Mouse (Mus musculus) hindbrain, embryonic 16.5 days (tissue): ENCODE measurements around the gene Got2. TPM values are rescaled to one million over a fixed set of nuclear protein-coding genes. Genes with fewer than 3 reads are reported as not detected.
A peak's percentile ranks its signal among the peaks of the same experiment; 100 is the strongest.

Experiments used
- ATAC-seq: fragments of 200-750 bp; cut with Nextera tagmentation; 2 replicates; pipeline ENCODE4 v1.8.0; 2017; ENCODE audit warnings: moderate TSS enrichment, moderate library complexity
- H3K27ac ChIP-seq: fragments of 300-500 bp; sonication (generic); 2 replicates; pipeline ENCODE4 v1.5.1; 2014; ENCODE audit warnings: low read depth, mild to moderate bottlenecking, control low read depth, low read length, moderate library complexity
- H3K27me3 ChIP-seq: fragments of 300-500 bp; sonication (generic); replicated peaks from 2 replicates; pipeline ENCODE4 v1.6.1; 2014; ENCODE audit warnings: low read length; ENCODE audit not compliant: control insufficient read depth, insufficient read depth
- H3K36me3 ChIP-seq: fragments of 300-500 bp; sonication (generic); 2 replicates; pipeline ENCODE4 v1.6.1; 2014; ENCODE audit warnings: mild to moderate bottlenecking, low read length, moderate library complexity, mixed read lengths; ENCODE audit not compliant: control insufficient read depth, insufficient read depth
- H3K4me1 ChIP-seq: fragments of 300-500 bp; sonication (generic); 2 replicates; pipeline ENCODE4 v1.6.1; 2014; ENCODE audit warnings: low read depth, low read length; ENCODE audit not compliant: control insufficient read depth, insufficient read depth
- H3K4me2 ChIP-seq: fragments of 300-500 bp; sonication (generic); 2 replicates; pipeline ENCODE4 v1.6.1; 2014; ENCODE audit warnings: mild to moderate bottlenecking, low read length, control low read depth, moderate library complexity
- H3K4me3 ChIP-seq: fragments of 300-500 bp; sonication (generic); 2 replicates; pipeline ENCODE4 v1.5.1; 2014; ENCODE audit warnings: mild to moderate bottlenecking, low read length, control low read depth, moderate library complexity
- H3K9ac ChIP-seq: fragments of 300-500 bp; sonication (generic); 2 replicates; pipeline ENCODE4 v1.6.1; 2014; ENCODE audit warnings: low read depth, mild to moderate bottlenecking, control low read depth, low read length, moderate library complexity
- H3K9me3 ChIP-seq: fragments of 300-500 bp; sonication (generic); 2 replicates; pipeline ENCODE4 v1.6.1; 2014; ENCODE audit warnings: mild to moderate bottlenecking, low read length, moderate library complexity; ENCODE audit not compliant: control insufficient read depth
- WGBS: fragments of 180-500 bp; shearing (Covaris S2); extraction: QIAGEN DNeasy Blood & Tissue Kit; methylation state at CpG from one replicate; pipeline ENCODE4 v1.1.7; 2014; 5-methylcytosine and 5-hydroxymethylcytosine counted together
- polyA plus RNA-seq: library from polyadenylated mRNA; unstranded; fragments of >200 nt; fragmentation: Nextera tagmentation; extraction: Ambion mirVana; gene quantifications from 2 replicates; pipeline ENCODE4 v1.2.1, GENCODE M21; 2015

The Got2 gene
- polyA plus RNA-seq, result 243 and 252 TPM in 2 replicates

DNA sequence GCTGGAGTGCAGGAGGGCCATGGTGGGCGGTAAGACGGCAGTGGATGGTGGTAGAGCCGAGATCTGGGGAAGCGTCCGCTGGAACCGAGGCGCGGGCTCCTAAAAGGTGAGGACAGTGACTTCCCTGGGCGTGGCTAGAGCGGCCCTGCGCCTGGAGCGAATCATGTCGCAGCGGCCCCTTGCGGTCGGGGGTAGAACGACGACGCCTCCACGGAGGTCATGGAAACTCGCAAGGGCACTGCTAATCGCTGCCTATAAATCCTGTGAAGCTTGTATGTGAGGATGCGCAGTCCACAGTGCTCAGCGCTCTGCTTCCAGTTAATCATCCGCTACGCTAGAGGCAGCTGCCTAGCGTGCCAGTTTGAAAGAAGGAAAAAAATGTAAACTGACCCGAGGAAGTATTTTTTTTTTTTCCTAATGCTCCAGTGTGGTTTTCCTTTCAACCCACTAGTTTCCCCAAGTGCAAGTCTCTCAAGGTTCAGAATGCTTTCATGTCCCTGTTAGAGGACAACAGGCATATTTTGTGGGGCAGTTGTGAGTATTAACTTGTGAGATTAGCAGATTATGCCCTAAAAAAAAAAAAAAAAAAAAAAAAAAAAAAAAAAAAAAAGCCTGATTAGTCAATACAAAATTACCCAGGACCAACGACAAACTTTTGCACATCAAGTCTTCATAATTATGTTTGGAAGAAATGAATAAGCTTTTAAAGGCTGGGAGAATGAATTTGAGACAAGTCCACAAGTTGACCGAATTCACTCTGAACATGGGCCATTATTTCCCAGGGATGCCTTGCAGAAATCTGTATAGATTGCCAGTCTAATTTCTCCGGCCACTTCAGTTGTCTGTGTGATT lies at the start of gene Got2:
Got2 (minus strand) TSS at position 263 of the 852 bp plus-strand sequence.
- Histone ChIP-seq H3K9me3 (no peaks in the 10 kb centered on the region), H3K4me2 (peak within 1 kb of the TSS; percentile 75), H3K4me3 (peak within 1 kb of the TSS; percentile 94), H3K27ac (peak within 1 kb of the TSS; percentile 85), H3K9ac (peak within 1 kb of the TSS; percentile 88), H3K27me3 (no peaks in the 10 kb centered on the region), H3K36me3 (no peaks in the 10 kb centered on the region), H3K4me1 (peaks cover 17% of the 10 kb centered on the region)
- 8% methylated on average over 31 of the region's 31 CpGs for WGBS
- peak; percentile 89 for ATAC-seq

DNA sequence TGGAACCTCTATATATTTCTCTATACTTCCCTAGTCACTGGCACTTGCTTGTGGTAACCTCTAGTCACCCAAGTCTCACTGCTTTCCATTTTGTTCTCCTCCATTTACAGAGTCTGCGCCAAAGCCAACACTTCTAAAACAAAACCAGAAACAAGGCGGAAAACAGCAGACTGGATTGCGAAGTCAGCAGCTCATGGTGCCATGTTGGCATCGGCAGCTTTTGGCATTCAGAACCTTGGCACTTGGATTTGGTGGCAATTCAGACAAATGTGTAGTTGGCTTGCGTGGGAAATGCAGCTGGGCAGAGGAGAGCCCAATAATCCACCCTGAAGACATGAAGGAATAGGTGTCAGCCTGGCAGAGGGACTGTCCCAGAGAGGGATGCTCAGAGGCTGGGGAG lies 44.5 kb upstream of the Got2 start:
- Histone ChIP-seq H3K4me3 (no peak overlapping the region), H3K27me3 (no peaks in the 10 kb centered on the region), H3K4me2 (no peak overlapping the region), H3K9ac (no peak overlapping the region), H3K4me1 (no peaks in the 10 kb centered on the region), H3K27ac (no peak overlapping the region), H3K9me3 (no peaks in the 10 kb centered on the region), H3K36me3 (no peaks in the 10 kb centered on the region)
- no peak for ATAC-seq
- WGBS, result 86% methylated on average over 5 of the region's 5 CpGs

DNA sequence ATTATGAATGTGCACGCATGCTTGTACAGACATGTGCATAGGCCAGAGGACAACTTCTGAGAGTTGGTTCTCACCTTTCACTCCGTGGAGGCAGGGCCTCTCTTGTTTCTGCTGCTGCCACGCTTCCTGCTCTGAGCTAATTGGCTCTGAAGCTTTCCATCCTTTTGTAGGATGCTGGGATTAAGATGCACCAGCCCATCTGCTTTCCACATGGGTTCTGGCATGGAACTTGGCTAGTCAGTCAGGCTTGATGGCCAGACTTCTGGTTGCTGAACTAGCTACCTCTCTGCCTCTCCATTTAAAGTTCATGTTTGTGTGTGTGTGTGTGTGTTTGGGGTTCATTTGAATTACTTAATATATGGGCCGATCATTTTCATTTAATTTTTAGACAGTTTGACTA lies 41.5 kb upstream of the Got2 start:
- Histone ChIP-seq H3K4me2 (no peak overlapping the region), H3K36me3 (no peaks in the 10 kb centered on the region), H3K27me3 (no peaks in the 10 kb centered on the region), H3K9ac (no peak overlapping the region), H3K4me1 (no peaks in the 10 kb centered on the region), H3K27ac (no peak overlapping the region), H3K4me3 (no peak overlapping the region), H3K9me3 (no peaks in the 10 kb centered on the region)
- 63% methylated on average over 4 of the region's 4 CpGs for WGBS
- ATAC-seq, result no peak

DNA sequence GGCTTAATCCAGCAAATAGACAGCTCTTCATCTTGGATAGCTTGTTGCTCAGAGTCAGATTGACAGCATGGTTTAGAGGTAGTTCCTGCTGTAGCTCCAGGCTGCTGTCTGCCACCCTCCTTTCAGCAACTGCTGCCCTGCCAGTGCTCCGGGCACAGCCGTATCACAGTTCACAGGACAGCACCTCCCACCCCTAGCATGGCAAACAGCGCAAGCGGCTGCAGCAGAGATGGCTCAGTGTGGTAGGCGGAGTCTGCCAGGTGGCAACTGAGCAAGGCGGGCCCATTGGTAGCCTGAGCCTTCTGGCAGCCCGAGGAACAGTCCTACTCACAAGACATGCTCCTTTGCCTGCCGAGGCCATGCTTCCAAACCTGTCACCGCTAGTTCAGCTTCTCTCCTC lies 27.8 kb upstream of the Got2 start:
- Histone ChIP-seq H3K4me3 (peak overlapping the region; percentile 34), H3K27ac (no peak overlapping the region)
- 7% methylated on average over 9 of the region's 9 CpGs for WGBS

DNA sequence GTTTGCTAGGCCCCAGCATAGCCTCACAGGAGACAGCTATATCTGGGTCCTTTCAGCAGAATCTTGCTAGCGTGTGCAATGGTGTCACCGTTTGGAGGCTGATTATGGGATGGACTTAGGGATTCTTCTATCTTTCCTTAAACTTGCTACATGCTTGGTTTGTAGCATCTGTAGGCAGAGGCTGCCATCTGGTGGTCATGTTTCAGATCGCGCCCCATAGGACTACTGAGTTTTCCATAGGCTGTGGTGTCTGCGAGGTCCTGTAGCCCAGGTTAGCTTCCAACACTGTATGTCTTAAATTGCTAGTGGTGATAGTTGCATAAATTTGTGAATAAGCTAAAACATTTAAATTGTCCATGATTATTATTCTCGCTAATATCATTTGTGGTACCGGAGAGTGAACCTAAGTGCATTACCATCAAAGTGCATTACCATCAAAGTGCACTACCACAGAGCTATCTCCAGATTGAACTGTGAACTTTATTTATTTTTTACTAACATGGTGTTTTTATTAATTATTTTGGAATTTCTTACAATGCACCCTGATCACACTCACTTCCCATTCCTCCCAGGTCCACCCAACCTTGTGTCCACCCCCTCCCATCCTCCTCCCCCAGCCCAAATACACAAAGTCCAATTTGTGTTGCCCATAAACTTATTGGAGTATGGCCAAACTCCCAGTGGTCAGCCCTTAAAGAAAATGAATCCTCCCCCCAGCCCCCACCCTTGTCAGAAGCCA lies 26.7 kb upstream of the Got2 start:
- ATAC-seq, result peak; percentile 88
- H3K4me3 ChIP-seq, result no peak overlapping the region
- no peak overlapping the region for H3K4me2 ChIP-seq
- no peaks in the 10 kb centered on the region for H3K36me3 ChIP-seq
- H3K27ac ChIP-seq, result no peak overlapping the region
- no peaks in the 10 kb centered on the region for H3K27me3 ChIP-seq
- WGBS, result 5% methylated on average over 7 of the region's 7 CpGs
- no peaks in the 10 kb centered on the region for H3K9me3 ChIP-seq
- no peak overlapping the region for H3K9ac ChIP-seq
- H3K4me1 ChIP-seq, result no peaks in the 10 kb centered on the region

More for the DNA sequence above, 27.8 kb upstream of the Got2 start:
- no peaks in the 10 kb centered on the region for H3K9me3 ChIP-seq
- peak; percentile 81 for ATAC-seq
- H3K4me2 ChIP-seq, result peak overlapping the region; percentile 53
- no peaks in the 10 kb centered on the region for H3K4me1 ChIP-seq
- no peaks in the 10 kb centered on the region for H3K27me3 ChIP-seq
- H3K9ac ChIP-seq, result peak overlapping the region; percentile 11
- H3K36me3 ChIP-seq, result no peaks in the 10 kb centered on the region

DNA sequence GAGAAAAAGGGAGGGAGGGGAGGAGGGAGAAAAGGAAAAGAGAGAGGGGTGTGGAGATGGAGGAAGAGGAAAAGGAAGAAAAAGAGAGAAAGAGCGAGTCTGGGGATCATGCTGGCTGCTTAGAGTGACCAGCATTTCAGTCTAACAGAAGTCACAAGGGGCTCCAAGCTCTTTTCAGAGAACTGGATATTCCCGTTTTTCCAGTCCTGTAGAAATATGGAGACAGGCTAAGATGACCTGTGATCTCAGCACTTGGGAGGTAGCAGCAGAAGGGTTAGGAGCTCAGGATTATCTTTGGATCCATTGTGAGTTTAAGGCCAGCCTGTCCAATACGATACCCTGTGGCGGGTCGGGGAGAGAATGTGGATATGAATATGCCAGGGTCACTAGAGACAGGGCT lies 22.9 kb upstream of the Got2 start:
- H3K27me3 ChIP-seq, result no peaks in the 10 kb centered on the region
- no peaks in the 10 kb centered on the region for H3K9me3 ChIP-seq
- WGBS, result 90% methylated on average over 5 of the region's 5 CpGs
- H3K36me3 ChIP-seq, result no peaks in the 10 kb centered on the region
- H3K9ac ChIP-seq, result no peak overlapping the region
- H3K4me2 ChIP-seq, result no peak overlapping the region
- H3K27ac ChIP-seq, result no peak overlapping the region
- H3K4me3 ChIP-seq, result no peak overlapping the region
- ATAC-seq, result no peak
- no peaks in the 10 kb centered on the region for H3K4me1 ChIP-seq

DNA sequence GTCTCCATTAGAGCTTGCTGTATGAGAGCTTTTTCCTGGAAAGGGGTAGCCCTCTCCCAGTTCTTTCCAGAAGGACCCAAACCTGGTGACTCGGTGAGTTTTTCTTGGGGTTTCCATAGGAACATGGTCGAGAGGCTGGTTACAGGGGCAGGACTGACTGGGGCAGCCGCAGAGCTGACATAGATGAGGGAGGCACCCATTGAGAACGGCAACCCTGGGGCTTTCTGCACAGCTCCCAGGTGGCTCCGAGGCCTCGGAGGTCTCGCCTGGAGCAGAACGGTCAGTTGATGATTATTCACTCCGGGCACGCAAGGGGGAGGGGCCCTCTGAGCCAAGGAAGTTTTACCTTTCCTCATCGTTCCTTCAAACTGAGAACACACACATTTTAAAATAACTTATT lies 19.5 kb upstream of the Got2 start:
- no peaks in the 10 kb centered on the region for H3K9me3 ChIP-seq
- ATAC-seq, result no peak
- H3K9ac ChIP-seq, result no peak overlapping the region
- no peaks in the 10 kb centered on the region for H3K36me3 ChIP-seq
- H3K4me2 ChIP-seq, result no peak overlapping the region
- no peaks in the 10 kb centered on the region for H3K27me3 ChIP-seq
- no peak overlapping the region for H3K4me3 ChIP-seq
- H3K27ac ChIP-seq, result no peak overlapping the region
- no peaks in the 10 kb centered on the region for H3K4me1 ChIP-seq
- 80% methylated on average over 11 of the region's 11 CpGs for WGBS

DNA sequence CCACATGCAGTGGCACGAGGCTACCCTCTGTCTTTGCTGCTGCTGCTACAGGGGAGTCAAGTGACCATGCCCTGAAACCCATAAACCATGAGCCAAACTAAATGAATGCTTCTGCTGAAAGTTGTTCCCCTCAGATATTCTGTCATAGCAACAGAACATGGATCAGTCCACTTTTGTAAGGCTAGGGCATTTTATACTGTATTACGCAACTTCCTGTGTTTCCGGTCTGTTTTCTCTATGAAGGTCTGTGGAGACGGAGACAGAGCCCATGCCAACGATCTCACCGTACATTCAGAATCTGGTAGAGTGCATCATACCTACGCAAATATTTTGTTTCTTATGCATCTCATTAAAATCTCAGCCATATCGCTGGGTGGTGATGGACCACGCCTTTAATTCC lies 18.4 kb upstream of the Got2 start:
- 94% methylated on average over 9 of the region's 9 CpGs for WGBS
- no peak overlapping the region for H3K4me3 ChIP-seq
- no peaks in the 10 kb centered on the region for H3K4me1 ChIP-seq
- no peak for ATAC-seq
- H3K27me3 ChIP-seq, result no peaks in the 10 kb centered on the region
- no peak overlapping the region for H3K27ac ChIP-seq
- no peak overlapping the region for H3K4me2 ChIP-seq
- H3K36me3 ChIP-seq, result no peaks in the 10 kb centered on the region
- H3K9ac ChIP-seq, result no peak overlapping the region
- no peaks in the 10 kb centered on the region for H3K9me3 ChIP-seq

DNA sequence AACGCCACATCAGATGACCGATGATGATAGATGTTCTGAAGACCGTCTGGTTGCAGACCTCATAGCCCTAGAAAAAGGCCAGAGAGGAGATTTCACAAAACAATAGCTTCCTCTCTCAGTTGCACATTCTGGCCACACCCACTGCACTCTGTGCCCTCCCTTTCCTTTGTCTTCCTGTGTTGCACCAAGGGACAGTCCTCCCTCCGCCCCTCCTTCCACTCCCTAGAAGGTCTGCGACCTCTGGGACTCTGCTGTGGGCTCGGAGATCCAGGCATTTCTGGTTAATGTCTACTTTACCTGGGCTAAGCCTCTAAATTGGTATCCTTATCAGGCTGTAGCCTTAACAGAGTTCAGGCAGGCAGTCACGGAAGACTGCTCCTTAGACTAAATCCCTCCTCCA lies 13.5 kb upstream of the Got2 start:
- H3K4me3 ChIP-seq, result no peak overlapping the region
- no peak for ATAC-seq
- 19% methylated on average over 7 of the region's 7 CpGs for WGBS

More for the DNA sequence above, 13.5 kb upstream of the Got2 start:
- Histone ChIP-seq H3K9me3 (no peaks in the 10 kb centered on the region), H3K36me3 (no peaks in the 10 kb centered on the region), H3K4me1 (no peaks in the 10 kb centered on the region), H3K4me2 (no peak overlapping the region), H3K9ac (no peak overlapping the region), H3K27me3 (no peaks in the 10 kb centered on the region), H3K27ac (no peak overlapping the region)
